Mouse (Mus musculus) layer of hippocampus, adult 9-10 months (tissue): ENCODE data around the gene Rpgrip1.
"Not testable (repeated sequence)": the region's sequence is repeated elsewhere in the genome, so short reads cannot be mapped to it uniquely, and the experiment has no call there.

Experiments
- DNase-seq: peaks from one replicate; pipeline ENCODE4 v3.0.0; 2022; ENCODE audit warnings: low spot score

The Rpgrip1 gene

DNA sequence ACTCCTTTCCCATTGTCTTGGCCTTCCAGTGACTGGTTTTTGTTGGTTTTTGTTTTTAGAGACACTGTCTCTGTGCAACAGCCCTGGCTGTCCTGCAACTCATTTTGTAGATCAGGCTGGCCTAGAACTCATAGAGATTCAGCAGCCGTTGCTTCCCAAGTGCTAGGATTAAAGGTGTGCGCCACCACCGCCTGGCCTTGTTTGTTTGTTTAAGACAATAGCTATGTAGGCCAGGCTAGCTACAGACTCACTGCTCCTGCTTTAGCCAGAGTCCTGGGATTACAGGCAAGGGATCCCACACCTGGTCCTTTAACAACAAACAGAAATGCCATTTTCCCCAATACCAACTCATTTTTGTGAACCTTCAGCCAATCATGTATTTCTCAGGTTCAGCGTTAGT is at the start of gene Rpgrip1:
Rpgrip1 (plus strand) TSS at position 359 of the 400 bp plus-strand sequence.
- DNase-seq = no peak

DNA sequence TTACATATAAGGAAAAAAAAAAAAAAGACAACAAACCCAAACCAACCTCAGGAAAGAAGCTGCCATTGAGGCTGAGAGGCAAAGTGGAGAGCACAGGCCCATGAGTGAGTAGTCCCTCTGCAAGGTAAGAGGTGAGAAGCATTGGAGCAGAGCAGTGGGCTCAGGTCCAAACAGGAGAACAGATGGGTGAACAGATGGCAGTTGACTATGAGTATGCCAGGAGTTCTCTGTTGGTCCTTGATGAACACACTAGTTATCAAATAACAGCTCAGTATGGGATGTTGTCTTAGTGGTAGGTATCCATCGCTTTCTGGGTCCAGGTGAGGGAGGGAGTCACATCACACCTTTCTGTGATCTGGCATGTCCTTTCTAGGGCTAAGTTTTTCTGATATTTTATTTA is 49.7 kb upstream of the Rpgrip1 start:
- no peak for DNase-seq

DNA sequence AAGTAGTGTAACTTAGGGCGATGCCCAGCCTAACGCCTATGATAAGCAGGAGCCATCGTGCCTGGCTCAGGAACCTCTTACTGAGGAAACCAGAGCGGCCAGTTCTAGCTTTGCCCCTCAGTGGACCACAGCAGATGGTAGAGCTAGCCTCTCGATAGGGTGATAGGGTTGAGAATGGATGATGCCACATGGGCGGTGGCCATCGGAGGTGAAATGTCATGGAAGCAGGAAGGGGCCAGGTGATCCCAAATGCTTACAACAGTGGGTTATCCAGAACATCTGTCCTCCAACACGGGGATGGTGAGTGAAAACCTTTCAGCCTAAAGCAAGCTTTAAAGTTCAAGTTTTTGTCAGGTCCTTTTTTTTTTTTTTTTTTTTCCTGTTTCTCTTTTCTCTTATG is 48.7 kb upstream of the Rpgrip1 start:
- DNase-seq = no peak

DNA sequence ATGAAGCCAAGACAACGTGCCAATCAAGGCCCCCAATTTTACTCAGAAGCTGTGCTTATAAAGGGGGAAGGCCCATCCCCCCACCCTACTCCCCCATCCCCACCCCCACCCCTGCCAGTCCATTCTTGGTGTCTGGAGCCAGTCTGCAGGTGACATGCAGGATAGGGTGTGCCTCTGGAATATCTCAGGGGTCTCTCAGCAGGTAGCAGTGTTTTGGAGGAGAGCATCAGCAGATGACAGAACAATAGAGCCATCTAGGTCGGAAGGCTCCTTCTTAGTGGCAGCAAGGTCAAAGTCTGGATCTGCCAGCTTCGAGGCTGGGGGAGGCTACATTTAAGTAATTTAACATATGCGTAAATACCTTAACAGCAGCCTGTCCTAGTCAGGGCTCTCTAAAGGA is 44.4 kb upstream of the Rpgrip1 start:
- DNase-seq = no peak

DNA sequence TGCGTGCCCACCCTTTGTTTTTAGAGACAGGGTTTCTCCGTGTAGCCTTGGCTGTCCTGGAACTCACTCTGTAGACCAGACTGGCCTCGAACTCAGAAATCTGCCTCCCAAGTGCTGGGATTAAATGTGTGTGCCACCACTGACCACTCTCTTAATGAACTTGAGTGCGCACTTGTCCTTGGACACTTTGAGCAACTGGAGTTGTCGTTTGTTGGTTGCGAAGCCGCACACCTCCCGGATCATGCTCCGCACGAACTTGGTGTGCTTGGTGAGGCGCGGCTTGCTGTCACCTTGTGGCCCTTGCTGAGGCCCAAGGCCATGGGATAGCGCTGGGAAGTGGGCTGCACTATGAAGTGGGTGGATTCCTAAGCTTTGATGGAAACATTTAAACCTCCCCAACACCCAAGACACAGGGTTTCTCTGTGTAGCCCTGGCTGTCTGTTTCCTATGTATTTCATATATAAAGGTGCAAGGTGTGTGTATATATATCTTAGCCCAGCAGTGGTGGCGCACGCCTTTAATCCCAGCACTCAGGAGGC is 38.8 kb upstream of the Rpgrip1 start:
- no peak for DNase-seq

DNA sequence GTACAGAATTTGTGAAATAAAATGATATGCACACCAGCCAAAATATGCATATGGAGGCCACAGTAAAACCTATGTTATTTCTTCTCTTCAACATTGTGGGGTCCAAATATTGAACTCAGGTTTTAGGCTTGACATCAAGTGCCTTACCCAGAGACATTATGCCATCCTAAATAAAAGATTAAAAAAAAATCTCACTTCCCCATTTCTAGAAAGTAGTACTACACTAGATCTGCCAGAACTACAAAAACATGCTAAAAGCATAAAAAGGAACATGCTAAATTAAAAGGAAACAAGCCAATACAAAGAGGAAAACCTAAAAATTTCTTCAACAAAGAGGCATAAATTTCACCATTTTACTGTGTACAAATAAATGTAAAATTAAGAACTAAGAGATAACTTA is 27.4 kb upstream of the Rpgrip1 start:
- no peak for DNase-seq

DNA sequence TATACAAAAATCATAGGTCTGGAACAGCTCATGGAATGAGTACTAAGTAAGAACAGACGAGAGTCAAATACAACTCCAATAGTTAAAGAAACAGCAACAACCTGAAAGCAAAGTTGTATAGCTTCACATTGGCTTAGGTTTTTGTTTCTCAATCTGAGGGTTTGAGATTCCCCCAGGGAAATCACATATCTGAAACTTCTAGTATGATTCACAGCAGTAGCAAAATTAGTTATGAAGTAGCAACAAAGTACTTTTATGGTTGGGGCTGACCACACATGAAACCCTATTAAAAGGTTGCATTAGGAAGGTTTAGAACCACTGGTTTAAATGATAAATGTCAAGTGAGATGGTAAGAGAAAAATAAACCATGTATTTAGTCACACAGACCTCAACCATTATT is 16.0 kb upstream of the Rpgrip1 start:
- no peak for DNase-seq

DNA sequence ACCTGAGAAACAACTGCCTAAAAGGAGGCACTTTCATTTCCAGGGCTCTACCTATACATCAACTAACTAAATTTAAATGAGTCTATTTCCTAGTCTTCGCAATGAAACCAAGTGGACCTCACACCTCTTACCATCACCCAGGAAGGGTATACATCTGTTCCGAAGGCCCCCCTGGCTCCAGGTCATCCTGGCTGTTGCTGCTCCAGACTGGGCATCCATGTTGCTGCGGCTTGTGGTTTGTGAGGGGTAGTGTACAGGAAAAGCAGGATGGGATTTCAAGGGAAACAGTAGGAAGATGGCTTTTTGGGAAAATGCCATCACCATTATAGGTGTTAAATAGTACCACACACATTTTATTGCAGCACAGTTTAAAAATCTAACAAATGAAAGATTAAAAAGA is 13.3 kb upstream of the Rpgrip1 start:
- not testable (repeated sequence) for DNase-seq

DNA sequence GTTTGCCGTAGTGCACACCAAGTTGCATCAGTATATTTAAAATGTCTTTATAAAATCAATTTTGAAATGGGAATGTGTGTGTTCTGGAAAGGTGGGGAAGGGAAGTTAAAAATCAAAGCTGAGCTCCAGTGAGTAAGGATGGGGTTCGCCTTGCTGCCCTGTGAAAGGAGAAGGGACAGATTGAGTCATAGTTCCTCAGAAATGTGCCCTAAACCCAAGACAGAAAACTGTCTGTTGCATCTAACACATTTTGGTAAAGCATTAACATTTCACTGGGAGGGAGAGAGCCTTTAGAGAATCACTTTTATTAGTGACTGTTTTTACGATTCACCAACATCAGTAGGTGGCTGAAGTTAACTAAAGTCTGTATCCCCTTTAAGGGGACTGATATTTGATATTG is 12.1 kb upstream of the Rpgrip1 start:
- not testable (repeated sequence) for DNase-seq

DNA sequence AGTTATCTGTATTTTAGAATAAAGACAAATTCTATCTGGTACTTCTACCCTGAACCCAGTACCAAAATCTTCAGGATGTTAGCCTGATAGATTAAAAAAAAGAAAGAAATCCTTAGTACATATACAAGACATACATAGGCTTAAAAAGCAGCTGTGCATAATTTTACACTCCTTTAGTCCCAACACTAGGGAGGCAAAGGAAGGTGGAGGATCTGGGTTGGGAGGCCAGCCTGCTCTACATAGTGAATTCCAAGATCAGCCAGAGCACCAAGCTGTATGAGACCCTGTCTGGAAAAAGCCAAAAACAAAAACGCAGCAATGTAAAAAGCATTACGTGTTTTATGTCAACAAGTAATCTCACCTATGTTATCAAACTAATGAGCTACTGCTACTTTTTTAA is 10.9 kb upstream of the Rpgrip1 start:
- no peak for DNase-seq

DNA sequence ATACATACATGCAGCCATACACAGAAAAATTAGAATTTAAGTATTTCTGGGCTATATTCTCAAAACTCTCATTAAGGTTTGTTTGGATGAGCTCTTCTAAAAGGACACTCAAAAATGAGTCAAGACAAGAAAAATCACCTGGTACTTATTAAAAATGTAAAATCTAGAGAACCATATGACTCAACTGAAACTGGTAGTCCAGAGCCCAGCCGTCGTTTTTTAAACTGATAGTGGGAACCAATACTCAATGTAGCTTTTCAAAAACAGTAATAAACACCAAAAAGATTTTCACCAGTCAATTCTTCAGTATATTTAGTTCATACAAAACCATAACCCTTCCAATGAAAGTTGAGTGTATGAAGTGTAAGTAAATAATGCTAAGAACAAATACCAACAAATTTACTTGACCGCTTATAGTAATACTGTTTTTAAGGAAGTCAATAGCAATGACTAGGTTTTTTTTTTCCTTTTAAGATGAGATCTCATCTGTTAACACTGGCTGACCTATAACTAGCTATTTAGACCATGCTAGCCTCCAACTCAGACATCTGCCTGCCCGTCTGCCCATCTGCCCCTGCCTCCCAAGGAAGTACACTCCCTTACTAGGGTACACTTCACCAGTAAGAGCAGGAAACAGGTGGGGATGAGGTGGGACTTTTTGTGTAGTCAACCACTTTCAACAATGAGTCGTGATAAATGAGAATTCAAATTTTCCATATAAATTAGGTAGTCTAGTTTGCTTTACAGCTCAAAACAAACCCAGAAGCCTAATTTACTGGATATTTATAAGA is 10.1 kb upstream of the Rpgrip1 start:
- DNase-seq = no peak

DNA sequence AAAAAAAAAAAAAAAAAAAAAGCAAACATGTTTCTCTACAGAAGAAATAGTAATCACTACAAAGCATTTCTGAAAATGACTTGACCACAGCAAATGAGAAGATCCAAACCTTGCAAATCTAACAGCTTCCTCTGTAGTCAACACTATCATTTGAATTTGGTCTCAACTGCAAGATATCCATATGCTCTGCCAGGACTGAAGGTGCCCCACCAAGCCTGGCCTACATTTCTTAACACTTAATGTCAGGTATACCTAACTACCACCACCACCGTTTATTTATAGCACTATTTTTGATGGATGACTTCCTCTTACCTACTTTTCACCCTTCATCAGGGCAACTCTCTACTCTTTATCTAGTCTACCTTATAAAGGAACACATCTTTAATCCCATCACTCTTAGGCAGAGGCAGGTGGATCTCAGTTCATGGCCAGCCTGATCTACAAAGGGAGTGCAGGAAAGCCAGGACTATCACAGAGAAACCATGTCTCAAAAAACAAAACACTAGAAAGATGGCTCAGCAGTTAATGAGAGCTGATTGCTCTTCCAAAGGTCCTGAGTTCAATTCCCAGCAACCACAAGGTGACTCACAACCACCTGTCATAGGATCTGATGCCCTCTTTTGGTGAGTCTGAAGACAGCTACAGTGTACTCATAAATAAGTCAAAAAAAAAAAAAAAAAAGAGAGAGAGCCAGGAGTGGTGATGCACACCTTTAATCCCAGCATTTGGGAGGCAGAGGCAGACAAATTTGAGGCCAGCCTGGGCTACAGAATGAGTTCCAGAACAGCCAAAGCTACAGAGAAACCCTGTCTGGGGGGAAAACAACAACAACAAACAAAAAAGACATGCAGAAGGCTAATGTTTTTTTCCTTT is 9.0 kb upstream of the Rpgrip1 start:
- no peak for DNase-seq

DNA sequence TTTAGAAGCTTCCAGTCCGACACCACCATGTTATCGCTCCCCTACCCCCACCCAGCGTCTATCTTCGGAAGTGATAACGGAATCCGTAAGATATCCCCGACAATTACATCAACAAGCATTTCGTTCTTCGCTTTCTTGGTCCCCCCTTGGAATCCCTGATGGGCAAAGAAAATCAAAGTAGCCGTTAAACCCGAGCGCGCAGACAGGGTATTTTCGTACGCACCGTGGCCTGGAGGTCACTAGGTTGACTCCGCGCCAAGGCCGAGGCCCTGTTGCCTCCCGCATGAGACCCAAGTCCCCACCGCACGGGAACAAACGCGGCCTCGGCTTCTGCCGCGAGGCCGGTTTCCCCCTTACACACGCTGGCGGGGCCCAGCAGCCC is 7.0 kb upstream of the Rpgrip1 start:
- no peak for DNase-seq

DNA sequence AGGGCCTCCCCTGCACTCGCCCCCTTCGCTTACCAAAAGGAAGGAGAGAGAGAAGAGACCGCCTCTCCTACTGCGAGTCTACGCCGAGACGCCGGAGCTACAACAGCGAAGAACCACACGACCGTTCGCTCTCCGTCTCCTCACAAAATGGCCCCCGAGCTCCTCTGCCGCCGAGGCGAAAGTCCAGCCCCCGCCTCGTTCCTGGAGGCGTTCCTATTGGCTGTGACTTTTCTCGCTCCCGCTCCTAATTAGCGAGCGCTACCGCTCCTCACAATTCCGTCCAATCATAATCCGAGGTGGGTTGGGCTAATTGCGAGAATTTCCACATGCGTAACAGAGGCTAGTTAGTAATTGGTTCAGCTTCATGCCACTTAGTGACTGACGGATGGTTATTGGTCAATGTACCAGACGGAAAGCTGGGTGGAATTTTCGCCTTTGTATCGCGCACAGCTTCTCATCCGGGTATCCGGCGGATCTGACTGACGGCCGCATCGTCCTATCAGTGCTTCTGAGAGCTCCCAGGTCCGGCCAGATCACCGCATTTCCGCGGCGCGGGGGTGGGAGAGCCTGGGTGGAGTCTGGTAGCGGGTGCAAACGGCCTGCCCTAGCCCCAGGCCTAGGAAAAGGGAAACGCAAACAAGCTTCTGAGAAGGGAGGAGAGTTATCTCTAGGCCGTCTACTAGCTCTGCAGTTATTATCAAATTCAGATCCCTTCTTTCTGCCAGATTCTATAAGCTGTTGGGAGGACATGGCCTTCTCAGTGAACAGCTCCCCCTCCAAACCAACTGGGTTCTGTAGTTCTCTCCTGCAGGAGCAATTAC is 6.4 kb upstream of the Rpgrip1 start, which contains the start of gene Hnrnpc:
Hnrnpc (minus strand) TSS at position 173 of the 821 bp plus-strand sequence.
- peak; percentile 100 for DNase-seq

DNA sequence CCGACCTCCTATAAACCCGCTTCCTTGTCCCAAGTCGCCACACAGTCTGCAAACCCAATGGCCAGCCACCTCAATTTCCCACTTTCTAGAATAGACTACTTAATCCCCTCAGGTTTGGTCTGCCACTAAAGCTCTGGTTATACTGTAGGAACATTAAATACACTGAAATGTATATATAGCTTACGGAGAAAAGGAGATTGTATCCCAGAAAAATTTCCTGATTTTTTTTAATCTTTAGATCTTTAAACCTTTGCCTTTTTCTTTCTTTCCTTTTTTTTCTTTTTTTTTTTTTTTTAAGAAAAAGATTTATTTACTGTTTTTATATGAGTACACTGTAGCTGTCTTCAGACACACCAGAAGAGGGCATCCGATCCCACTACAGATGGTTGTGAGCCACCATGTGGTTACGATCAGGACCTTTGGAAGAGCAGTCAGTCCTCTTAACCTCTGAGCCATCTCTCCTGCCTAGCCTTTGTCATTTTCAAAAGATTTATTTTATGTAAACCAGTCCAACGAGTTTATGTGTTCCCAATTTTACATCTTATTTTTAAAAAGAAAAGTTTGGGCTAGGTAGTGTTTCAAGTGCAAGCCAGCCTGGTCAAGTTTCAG is 5.7 kb upstream of the Rpgrip1 start:
- DNase-seq = no peak

DNA sequence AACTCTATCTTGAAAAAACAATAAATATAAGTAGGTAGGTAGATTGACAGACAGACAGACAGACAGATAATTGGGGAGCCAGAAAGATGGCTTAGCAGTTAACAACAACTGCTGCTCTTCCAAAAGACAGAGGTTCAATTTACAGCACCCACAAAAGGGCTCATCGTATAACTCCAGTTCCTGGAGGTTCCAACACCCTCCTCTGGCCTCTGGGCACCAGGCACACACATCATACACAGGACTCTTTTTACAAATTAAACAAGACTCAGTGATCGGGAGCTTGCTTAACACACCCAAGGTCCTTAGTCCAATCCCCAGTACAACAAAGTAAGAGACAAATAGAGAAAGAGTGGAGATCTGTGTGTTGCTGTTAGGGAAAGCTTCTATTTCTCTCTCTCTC is 5.2 kb upstream of the Rpgrip1 start:
- no peak for DNase-seq

DNA sequence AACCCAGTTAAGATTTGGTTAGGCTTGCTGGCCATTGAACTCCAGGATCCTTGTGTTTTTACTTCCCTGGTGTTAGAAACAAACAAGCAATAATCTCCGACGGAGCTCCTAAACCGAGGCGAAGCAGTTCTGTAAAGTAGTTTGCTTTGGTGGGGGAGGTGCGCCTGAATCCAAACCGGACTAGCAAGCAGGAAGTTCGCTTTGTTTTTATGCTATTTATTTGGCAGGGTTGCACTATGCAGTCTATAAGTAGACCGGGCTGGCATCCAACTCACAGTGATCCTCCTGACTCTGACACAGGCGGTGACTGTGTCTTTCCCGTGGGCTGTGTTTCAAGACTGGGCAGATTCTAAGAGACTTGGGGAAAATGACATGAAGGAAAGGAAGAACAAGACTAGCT is 3.8 kb upstream of the Rpgrip1 start:
- DNase-seq = no peak

DNA sequence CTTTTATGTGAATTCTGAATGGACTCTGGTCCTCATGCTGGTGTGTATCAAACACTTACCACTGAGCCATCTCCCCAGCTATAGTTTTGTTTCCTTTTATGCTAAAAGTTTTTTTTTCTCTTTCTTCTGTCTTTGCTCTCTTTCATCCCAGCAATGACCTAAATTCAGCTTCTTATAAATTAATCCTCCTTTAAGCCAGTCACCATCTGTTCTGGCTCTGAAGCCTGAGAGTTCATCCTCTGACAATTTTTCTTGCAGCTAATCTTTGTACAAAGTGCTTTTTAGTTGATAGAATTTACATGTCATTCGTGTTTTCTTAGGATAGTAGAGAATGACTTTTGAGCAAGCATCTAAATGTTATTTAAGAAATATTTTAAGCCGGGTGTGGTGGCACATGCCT is 2.5 kb upstream of the Rpgrip1 start:
- no peak for DNase-seq

DNA sequence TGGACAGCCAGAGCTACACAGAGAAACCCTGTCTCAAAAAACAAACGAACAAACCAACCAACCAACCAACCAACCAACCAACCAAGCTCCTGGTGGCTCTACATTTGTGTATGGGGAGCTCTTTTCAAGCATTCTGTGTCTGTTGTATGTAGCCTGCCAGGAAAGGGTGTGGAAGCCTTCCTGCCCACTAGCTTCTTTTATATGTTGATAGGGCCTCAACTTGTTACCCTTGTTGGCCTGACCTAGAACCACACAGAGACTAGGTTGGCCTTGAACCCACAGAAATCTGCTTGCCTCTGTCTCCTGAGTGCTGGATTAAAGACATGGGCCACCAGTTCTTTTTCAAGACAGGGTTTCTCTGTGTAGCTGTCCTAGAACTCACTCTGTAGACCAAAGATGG is 3.6 kb downstream of the Rpgrip1 start:
- no peak for DNase-seq

DNA sequence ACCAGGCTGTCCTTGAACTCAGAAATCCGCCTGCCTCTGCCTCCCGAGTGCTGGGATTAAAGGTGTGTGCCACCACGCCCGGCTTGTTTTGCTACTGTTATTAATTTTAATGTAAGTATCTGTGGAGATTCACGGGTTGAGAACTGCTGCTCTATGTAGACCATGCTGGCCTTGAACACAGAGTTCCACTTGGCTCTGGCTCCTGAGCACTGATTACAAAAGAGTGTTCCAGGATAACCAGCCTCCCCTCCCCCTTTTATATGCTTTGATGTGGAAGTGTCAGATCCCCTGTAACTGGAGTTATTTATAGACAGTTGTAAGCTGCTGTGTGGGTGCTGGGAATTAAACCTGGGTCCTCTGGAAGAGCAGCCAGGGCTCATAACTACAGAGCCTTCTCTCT is 6.7 kb downstream of the Rpgrip1 start:
- no peak for DNase-seq

DNA sequence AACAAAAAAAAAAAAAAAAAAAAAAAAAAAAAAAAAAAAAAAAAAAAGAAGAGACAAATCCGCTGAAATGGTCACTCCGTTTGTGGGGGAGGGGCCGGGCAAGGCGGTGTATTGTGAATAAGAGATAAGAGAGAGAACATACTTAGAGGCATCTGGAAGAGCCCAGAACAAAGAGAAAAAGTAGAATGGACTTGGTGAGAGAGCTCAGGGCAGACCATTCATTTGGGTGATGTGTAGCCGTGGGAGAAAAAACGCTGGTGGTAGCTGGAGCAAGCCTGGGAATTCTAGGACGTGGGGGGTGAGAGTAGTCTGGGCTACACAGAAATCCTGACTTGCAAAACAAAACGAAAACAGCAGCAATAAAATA is 7.9 kb downstream of the Rpgrip1 start:
- DNase-seq = no peak
